Mouse (Mus musculus): ENCODE measurements at regions not wholly inside any gene's neighbourhood (a gene's known extent, or its start where the extent isn't known, plus 50 kb on each side); places are given as distances from the start of the nearest gene placed in this dataset.

DNA sequence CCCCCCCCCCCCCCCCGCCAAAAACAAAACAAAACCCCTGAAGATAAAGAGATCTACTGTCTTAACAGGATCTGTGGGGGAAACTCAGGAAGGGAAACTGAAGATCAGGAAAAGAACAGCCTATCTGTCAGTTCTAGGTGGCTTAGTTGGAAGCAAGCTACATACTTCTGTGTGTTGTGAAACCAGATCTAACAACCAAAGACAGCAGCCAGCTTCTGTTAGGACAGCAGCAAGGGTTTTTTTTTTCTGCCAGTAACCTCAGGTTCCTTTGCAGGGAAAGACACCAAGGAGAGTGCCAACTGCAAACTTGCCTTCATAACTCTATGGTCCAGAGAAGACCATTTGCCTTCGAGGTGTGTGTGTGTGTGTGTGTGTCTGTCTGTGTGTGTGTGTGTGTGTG lies 261.2 kb downstream of the Bcl11a start:
- H3K9me3 ChIP-seq (replicated peaks; ENCODE audit: control insufficient read depth, low read length), result no peaks in the 10 kb centered on the region
- DNase-seq (ENCODE audit: low spot score) (no peak), ATAC-seq (no peak)
- 82% methylated on average over 1 of the region's 2 CpGs for WGBS
- H3K27me3 ChIP-seq (replicated peaks; ENCODE audit: control insufficient read depth, insufficient read depth, low read length), result no peaks in the 10 kb centered on the region
- H3K9ac ChIP-seq (ENCODE audit: low read length), result no peak overlapping the region
- no peaks in the 10 kb centered on the region for H3K4me1 ChIP-seq (ENCODE audit: control insufficient read depth, insufficient read depth, low read length)
- no peak overlapping the region for H3K27ac ChIP-seq (ENCODE audit: low read depth, low read length)
- no peak overlapping the region for H3K4me2 ChIP-seq (ENCODE audit: low read length)
- no peak overlapping the region for H3K4me3 ChIP-seq (ENCODE audit: low read depth, low read length)
- H3K36me3 ChIP-seq (ENCODE audit: control insufficient read depth, insufficient read depth, low read length), result no peaks in the 10 kb centered on the region

DNA sequence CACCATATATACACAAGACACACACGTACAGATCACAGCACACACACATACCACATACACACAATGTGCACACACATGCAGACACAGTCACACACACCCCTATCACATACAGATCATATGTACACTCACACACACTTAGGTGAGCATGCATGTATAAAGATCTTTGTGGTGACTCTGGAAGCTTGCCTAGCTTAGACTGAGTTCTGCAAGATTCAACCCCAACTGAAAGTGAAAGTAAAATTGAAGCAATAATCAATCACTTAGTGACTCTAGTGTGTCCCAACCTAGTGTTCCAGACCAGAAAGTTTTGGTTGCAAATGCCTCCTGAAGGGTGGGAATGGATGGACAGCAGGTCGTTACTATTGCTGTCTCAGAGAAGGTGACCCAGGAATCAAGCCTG lies 262.8 kb downstream of the Bcl11a start:
- Histone ChIP-seq H3K9ac (ENCODE audit: low read length) (no peak overlapping the region), H3K4me2 (ENCODE audit: low read length) (no peak overlapping the region), H3K27me3 (replicated peaks; ENCODE audit: control insufficient read depth, insufficient read depth, low read length) (no peaks in the 10 kb centered on the region), H3K9me3 (replicated peaks; ENCODE audit: control insufficient read depth, low read length) (no peaks in the 10 kb centered on the region), H3K4me3 (ENCODE audit: low read depth, low read length) (no peak overlapping the region), H3K4me1 (ENCODE audit: control insufficient read depth, insufficient read depth, low read length) (no peaks in the 10 kb centered on the region), H3K27ac (ENCODE audit: low read depth, low read length) (no peak overlapping the region), H3K36me3 (ENCODE audit: control insufficient read depth, insufficient read depth, low read length) (no peaks in the 10 kb centered on the region)
- ATAC-seq (no peak), DNase-seq (ENCODE audit: low spot score) (no peak)
- 76% methylated on average over 2 of the region's 2 CpGs for WGBS

DNA sequence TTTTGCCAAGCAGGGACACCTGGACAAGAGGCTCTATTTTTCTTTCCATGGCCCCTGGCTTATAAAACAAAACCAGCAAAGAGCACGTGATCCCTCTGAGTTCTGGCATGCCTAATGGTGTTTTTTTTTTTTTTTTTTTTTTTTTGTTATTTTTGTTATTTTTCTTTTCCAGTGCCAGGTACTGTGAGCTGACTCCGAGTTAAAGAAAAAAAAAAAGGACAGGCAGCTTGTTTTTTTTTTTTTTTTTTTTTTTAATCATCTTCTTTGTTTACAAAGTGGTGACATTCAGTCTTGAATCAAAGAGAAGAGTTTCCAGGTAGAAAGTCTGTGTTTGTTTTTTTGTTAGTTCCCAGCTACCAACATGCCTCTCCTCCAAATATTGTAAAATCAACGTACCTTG lies 263.8 kb downstream of the Bcl11a start:
- Histone ChIP-seq H3K4me1 (ENCODE audit: control insufficient read depth, insufficient read depth, low read length) (peaks cover 3% of the 10 kb centered on the region), H3K36me3 (ENCODE audit: control insufficient read depth, insufficient read depth, low read length) (no peaks in the 10 kb centered on the region), H3K9me3 (replicated peaks; ENCODE audit: control insufficient read depth, low read length) (no peaks in the 10 kb centered on the region), H3K4me3 (ENCODE audit: low read depth, low read length) (no peak overlapping the region), H3K27ac (ENCODE audit: low read depth, low read length) (no peak overlapping the region), H3K9ac (ENCODE audit: low read length) (no peak overlapping the region), H3K4me2 (ENCODE audit: low read length) (no peak overlapping the region), H3K27me3 (replicated peaks; ENCODE audit: control insufficient read depth, insufficient read depth, low read length) (no peaks in the 10 kb centered on the region)
- WGBS, result 30% methylated on average over 3 of the region's 3 CpGs
- DNase-seq (ENCODE audit: low spot score), result no peak
- no peak for ATAC-seq

DNA sequence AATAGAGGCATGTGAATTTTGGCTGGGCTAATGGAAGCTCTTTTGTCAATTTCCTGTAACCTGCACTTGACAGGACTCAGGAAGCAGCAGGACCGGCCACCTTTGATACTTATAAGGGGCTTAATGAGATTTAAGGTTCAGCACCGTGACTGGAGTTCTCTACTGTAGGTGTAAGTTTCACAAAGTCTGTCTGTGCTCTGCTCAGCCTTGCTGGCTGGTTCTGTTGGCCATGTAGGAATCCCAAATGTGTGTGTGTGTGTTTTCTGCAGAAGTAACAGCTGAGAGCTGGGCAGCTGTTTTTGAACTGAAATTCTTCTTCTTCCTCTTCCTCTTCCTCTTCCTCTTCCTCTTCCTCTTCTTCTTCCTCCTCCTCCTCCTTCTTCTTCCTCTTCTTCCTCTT lies 264.3 kb downstream of the Bcl11a start:
- Histone ChIP-seq H3K27me3 (replicated peaks; ENCODE audit: control insufficient read depth, insufficient read depth, low read length) (no peaks in the 10 kb centered on the region), H3K9ac (ENCODE audit: low read length) (no peak overlapping the region), H3K4me3 (ENCODE audit: low read depth, low read length) (no peak overlapping the region), H3K4me2 (ENCODE audit: low read length) (no peak overlapping the region), H3K27ac (ENCODE audit: low read depth, low read length) (no peak overlapping the region), H3K4me1 (ENCODE audit: control insufficient read depth, insufficient read depth, low read length) (peaks cover 9% of the 10 kb centered on the region), H3K9me3 (replicated peaks; ENCODE audit: control insufficient read depth, low read length) (no peaks in the 10 kb centered on the region), H3K36me3 (ENCODE audit: control insufficient read depth, insufficient read depth, low read length) (no peaks in the 10 kb centered on the region)
- WGBS, result 16% methylated on average over 2 of the region's 2 CpGs
- no peak for ATAC-seq
- DNase-seq (ENCODE audit: low spot score), result no peak

DNA sequence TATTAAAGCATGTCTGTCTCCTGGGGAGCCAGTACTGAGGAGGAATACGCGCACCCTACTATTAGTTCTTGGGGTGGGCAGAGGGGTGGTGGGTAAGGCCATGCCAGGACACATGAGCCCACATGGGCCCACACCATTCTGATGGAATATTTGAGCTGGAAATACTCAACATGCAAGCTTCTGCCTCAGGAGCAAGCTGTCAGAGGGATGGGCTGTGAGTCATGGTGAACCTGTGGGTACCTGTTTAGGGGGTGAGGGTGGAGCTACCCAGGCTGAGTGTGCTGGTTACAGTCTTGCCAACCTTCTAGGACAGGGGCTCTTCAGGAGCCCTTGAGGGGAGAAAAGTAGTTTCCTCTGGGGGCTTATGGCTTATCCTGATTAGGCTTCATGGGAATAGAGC lies 264.9 kb downstream of the Bcl11a start:
- H3K4me3 ChIP-seq (ENCODE audit: low read depth, low read length), result no peak overlapping the region
- H3K9me3 ChIP-seq (replicated peaks; ENCODE audit: control insufficient read depth, low read length), result no peaks in the 10 kb centered on the region
- 91% methylated on average over 2 of the region's 2 CpGs for WGBS
- ATAC-seq (no peak), DNase-seq (ENCODE audit: low spot score) (no peak)
- no peak overlapping the region for H3K9ac ChIP-seq (ENCODE audit: low read length)
- H3K4me2 ChIP-seq (ENCODE audit: low read length), result no peak overlapping the region
- peaks cover 11% of the 10 kb centered on the region for H3K4me1 ChIP-seq (ENCODE audit: control insufficient read depth, insufficient read depth, low read length)
- no peaks in the 10 kb centered on the region for H3K36me3 ChIP-seq (ENCODE audit: control insufficient read depth, insufficient read depth, low read length)
- H3K27ac ChIP-seq (ENCODE audit: low read depth, low read length), result no peak overlapping the region
- H3K27me3 ChIP-seq (replicated peaks; ENCODE audit: control insufficient read depth, insufficient read depth, low read length), result no peaks in the 10 kb centered on the region

DNA sequence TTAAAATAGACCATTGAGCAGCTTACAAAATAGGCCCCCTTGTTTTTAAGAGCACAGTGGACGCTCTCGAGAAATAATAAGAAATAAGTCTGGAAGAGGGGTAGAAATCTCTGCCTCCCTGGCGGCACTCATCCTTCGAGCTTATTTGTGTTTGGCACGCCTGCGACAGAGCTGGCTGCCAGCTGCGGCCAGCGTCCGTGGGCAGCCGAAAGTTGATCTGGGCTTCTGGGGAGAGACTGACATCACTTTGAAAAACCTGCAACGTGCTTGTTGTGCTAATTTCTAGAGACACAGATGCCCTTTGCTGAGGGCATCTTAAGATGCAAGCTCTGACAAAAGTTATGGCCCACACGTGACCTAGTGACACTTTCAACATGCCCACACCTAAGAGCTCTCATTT lies 269.4 kb downstream of the Bcl11a start:
- Histone ChIP-seq H3K4me3 (ENCODE audit: low read depth, low read length) (no peak overlapping the region), H3K9ac (ENCODE audit: low read length) (no peak overlapping the region), H3K27me3 (replicated peaks; ENCODE audit: control insufficient read depth, insufficient read depth, low read length) (no peaks in the 10 kb centered on the region), H3K36me3 (ENCODE audit: control insufficient read depth, insufficient read depth, low read length) (no peaks in the 10 kb centered on the region), H3K27ac (ENCODE audit: low read depth, low read length) (no peak overlapping the region), H3K4me1 (ENCODE audit: control insufficient read depth, insufficient read depth, low read length) (peaks cover 16% of the 10 kb centered on the region), H3K9me3 (replicated peaks; ENCODE audit: control insufficient read depth, low read length) (no peaks in the 10 kb centered on the region), H3K4me2 (ENCODE audit: low read length) (no peak overlapping the region)
- WGBS, result 16% methylated on average over 12 of the region's 12 CpGs
- 0 out of 2 replicates have a peak, but pooled peaks have one; percentile 36 for ATAC-seq
- peak; percentile 48 for DNase-seq (ENCODE audit: low spot score)

DNA sequence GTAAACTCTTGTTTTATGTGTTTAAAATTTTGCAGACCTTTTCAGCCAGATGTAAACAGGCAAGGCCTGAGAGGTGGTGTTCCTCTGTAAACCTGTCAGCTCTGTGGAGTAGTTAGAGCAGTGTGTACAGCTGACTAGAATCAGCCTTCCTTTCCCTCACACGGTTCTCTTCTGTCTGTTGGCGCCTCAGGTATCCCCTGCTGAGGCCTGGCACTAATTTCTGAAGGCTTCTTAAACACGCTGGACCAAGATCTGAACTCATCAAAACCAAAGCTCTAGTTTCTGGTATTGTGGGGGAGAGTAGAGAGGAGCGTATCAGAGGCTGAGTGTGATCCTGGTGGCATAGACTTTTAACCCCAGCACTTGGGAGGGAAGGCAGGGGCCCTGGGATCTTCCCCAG lies 270.9 kb downstream of the Bcl11a start:
- Histone ChIP-seq H3K27me3 (replicated peaks; ENCODE audit: control insufficient read depth, insufficient read depth, low read length) (no peaks in the 10 kb centered on the region), H3K36me3 (ENCODE audit: control insufficient read depth, insufficient read depth, low read length) (no peaks in the 10 kb centered on the region), H3K4me1 (ENCODE audit: control insufficient read depth, insufficient read depth, low read length) (peaks cover 16% of the 10 kb centered on the region), H3K4me3 (ENCODE audit: low read depth, low read length) (no peak overlapping the region), H3K4me2 (ENCODE audit: low read length) (no peak overlapping the region), H3K27ac (ENCODE audit: low read depth, low read length) (no peak overlapping the region), H3K9me3 (replicated peaks; ENCODE audit: control insufficient read depth, low read length) (no peaks in the 10 kb centered on the region), H3K9ac (ENCODE audit: low read length) (no peak overlapping the region)
- ATAC-seq (no peak), DNase-seq (ENCODE audit: low spot score) (no peak)
- WGBS, result 60% methylated on average over 4 of the region's 4 CpGs

DNA sequence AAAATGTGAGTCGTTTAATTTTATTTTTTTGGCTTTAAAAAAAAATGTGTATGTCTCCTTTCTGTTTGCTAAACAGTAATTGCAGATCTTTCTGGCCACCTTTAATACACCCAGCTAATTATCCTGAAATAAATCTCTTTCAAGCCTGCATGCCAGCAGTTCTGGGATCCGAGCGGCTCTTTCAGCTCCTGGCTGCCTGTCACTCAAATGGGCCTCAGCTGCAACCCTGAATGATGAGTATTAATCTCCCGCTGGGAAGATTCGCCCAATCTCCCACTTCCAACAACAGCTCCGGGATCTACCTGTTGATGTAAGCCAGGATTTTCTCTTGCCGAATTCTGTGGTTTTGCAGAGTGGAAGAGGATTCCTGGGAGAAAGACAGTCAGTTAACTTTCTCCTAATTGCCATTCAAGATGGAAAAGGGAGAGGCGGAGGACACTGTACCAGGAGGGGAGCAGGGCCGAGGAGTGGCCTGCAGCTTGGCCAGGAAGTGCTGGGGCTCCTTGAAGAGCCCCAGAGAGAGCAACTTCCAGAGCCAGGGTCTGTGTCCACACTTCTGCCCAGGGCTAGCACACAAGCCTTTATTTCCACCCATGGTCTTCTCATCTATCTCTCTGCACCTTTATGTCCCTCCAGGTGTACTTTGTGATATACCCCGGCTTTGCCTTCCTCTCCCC lies 272.2 kb downstream of the Bcl11a start:
- Histone ChIP-seq H3K4me1 (ENCODE audit: control insufficient read depth, insufficient read depth, low read length) (peaks cover 16% of the 10 kb centered on the region), H3K27ac (ENCODE audit: low read depth, low read length) (no peak overlapping the region), H3K36me3 (ENCODE audit: control insufficient read depth, insufficient read depth, low read length) (no peaks in the 10 kb centered on the region), H3K4me2 (ENCODE audit: low read length) (no peak overlapping the region), H3K4me3 (ENCODE audit: low read depth, low read length) (no peak overlapping the region), H3K9me3 (replicated peaks; ENCODE audit: control insufficient read depth, low read length) (no peaks in the 10 kb centered on the region), H3K9ac (ENCODE audit: low read length) (no peak overlapping the region), H3K27me3 (replicated peaks; ENCODE audit: control insufficient read depth, insufficient read depth, low read length) (no peaks in the 10 kb centered on the region)
- WGBS, result 12% methylated on average over 10 of the region's 10 CpGs
- ATAC-seq (peak; percentile 68), DNase-seq (ENCODE audit: low spot score) (peak; percentile 78)

DNA sequence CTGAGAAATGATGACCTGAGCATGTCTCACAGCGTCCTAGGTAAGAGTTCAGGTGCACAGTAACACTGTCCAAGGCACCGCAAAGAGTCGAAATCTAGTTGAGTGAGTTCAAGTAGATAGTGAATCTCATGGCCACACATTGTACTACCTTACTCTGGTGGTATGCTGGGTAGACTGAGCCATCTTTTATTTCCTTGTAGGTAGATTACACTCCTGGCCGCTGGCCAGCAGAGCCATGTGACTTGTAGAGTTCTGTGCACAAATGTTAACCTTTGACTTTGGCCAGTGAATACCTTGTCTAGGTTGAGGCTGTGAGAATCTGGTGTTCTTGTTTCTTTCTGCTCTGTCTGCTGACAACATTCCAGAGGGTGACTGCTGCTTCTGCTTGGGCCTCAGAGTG lies 273.0 kb downstream of the Bcl11a start:
- Histone ChIP-seq H3K9me3 (replicated peaks; ENCODE audit: control insufficient read depth, low read length) (no peaks in the 10 kb centered on the region), H3K9ac (ENCODE audit: low read length) (no peak overlapping the region), H3K4me3 (ENCODE audit: low read depth, low read length) (no peak overlapping the region), H3K4me1 (ENCODE audit: control insufficient read depth, insufficient read depth, low read length) (peaks cover 16% of the 10 kb centered on the region), H3K27ac (ENCODE audit: low read depth, low read length) (no peak overlapping the region), H3K36me3 (ENCODE audit: control insufficient read depth, insufficient read depth, low read length) (no peaks in the 10 kb centered on the region), H3K4me2 (ENCODE audit: low read length) (no peak overlapping the region), H3K27me3 (replicated peaks; ENCODE audit: control insufficient read depth, insufficient read depth, low read length) (no peaks in the 10 kb centered on the region)
- 88% methylated on average over 4 of the region's 4 CpGs for WGBS
- DNase-seq (ENCODE audit: low spot score), result no peak
- ATAC-seq, result no peak
